In the genomic region with DNA sequence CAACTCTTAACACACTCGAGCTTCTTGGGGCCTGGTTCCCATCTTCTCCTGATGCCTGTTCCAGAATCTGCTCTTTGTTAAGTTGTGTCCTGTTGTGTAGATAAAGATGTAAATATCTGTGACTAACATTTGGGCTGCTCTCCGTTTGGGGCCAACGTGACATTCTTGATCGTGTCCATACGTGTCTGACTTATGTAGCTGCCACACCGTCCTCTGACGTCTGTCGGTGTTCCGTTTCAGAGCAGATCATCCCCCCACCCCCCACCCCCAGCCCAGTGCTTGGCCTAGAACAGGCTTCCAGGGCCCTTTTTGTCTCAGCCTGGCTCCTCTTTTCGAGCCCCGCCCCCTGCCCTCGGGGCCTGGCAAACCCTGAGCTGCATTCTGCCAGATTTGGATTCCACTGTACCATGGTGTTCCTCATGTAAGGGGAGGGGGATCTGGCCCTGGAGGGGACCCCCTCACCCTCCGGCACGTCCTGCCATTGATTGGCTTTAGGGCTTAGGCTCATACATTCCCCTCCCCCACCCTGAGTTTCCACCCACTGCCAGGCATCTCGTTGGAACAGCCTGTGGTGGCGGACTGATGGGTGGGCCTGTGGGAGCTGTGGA, we compare ENCODE assay signal across 9 mouse cellular contexts. TPM values are rescaled to one million over a fixed set of nuclear protein-coding genes. Genes with fewer than 3 reads are reported as not detected.
DNase-seq lines count a peak whose midpoint lies in the region; ATAC-seq lines count a peak whose summit lies in the region.
"Had no signal": no experiment of that assay in that cellular context is flagged by ENCODE, and none has a peak within 500 bp of the region (broad histone marks: within the 10 kb centered on the region; RNA-seq: fewer than 3 reads in every experiment).

No protein-coding gene starts in this region.

- peak; percentile 13; the same call in 1 of the 2 replicates for ATAC-seq in forebrain, embryonic 16.5 days

- no peaks in the 10 kb centered on the region for H3K36me3 ChIP-seq in forebrain, embryonic 16.5 days (ENCODE audit: control insufficient read depth, insufficient read depth)

- DNase-seq in heart, adult 11 months, result peak; percentile 93
- DNase-seq in heart, adult 8-10 months (ENCODE audit: low spot score), result no peak
- DNase-seq in retina, postnatal 1 day, result peak; percentile 49
- no peak for DNase-seq in retina, embryonic 14.5 days (ENCODE audit: low spot score)
- no peak for DNase-seq in natural killer cell, adult 2 months (ENCODE audit: low spot score in 2 of 2)
- no peak for DNase-seq in urinary bladder, adult 18-20 months (ENCODE audit: low spot score in 2 of 2)
- no peak for DNase-seq in testis, postnatal 10 days (ENCODE audit: low spot score)

- peaks cover 36% of the 10 kb centered on the region for H3K4me1 ChIP-seq in forebrain, embryonic 16.5 days (replicated peaks; ENCODE audit: control insufficient read depth, insufficient read depth, low read length)

- no peak overlapping the region for H3K9ac ChIP-seq in forebrain, embryonic 16.5 days (replicated peaks; ENCODE audit: low read depth, low read length)

- WGBS in forebrain, embryonic 16.5 days, result 28% methylated on average over 15 of the region's 16 CpGs

- H3K4me2 ChIP-seq in forebrain, embryonic 16.5 days (ENCODE audit: low read length), result no peak overlapping the region

- H3K27me3 ChIP-seq in forebrain, embryonic 16.5 days (replicated peaks; ENCODE audit: control insufficient read depth, insufficient read depth, low read length), result no peaks in the 10 kb centered on the region

- no peaks in the 10 kb centered on the region for H3K9me3 ChIP-seq in forebrain, embryonic 16.5 days (ENCODE audit: control insufficient read depth, low read length)

- H3K27ac ChIP-seq in forebrain, embryonic 16.5 days (ENCODE audit: low read length), result no peak overlapping the region
- H3K27ac ChIP-seq: macrophage had no signal

- H3K4me3 ChIP-seq in forebrain, embryonic 16.5 days (replicated peaks; ENCODE audit: low read length), result no peak overlapping the region

RNA-seq across cellular contexts. Expression of a gene that starts 7.7 kb away (rescaled TPM):
- 100 to 1,000 TPM; 101 to 124 (median 116) TPM for total RNA-seq in heart, adult 8-10 months (2022)
- polyA plus RNA-seq in forebrain, embryonic 16.5 days (2015; fragmentation: Nextera tagmentation; extraction: Ambion mirVana), result 12.4 and 16.3 TPM in 2 replicates

Comparison
In these comparisons a context has a peak if more than half of its experiments do, and no peak if none do; other contexts are left out.
1. DNase-seq: peak in heart, adult 11 months (single experiment) and retina, postnatal 1 day (single experiment); none in heart, adult 8-10 months (single experiment), retina, embryonic 14.5 days (single experiment), natural killer cell, adult 2 months (0 of 2), urinary bladder, adult 18-20 months (0 of 2) and testis, postnatal 10 days (single experiment).